Mouse (Mus musculus) T-helper 1 cell (primary cell): ENCODE data around the gene Vmn2r41.
"Not testable (repeated sequence)": the region's sequence is repeated elsewhere in the genome, so short reads cannot be mapped to it uniquely, and the experiment has no call there.

Experiments
- in situ Hi-C: fragments of 300-600 bp; cut with MboI, MseI; formaldehyde crosslinking; loops from one replicate; pipeline ENCODE4 v1.15.1; 2025; ENCODE audit warnings: high pct_unique_total_duplicates

Vmn2r41 gene

DNA sequence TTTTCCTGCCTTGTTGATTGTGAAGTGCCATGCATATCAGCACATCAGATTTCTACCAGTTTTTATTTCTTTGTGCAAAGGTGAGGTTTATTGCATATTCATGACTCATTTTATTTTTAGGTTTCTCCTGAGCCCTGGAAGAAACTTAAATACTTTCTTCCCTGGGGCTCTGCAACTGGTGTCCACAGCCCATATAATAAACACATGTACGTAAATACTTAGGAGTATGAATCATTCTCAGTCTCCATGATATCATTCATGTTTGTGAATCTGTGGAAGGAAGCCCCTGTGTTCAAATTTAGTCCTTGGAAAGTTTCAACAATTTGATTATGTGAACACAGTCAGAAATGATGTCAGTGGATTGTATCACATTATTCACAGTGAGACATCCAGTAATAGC lies at the start of gene Vmn2r41:
Gene Vmn2r41, minus strand, starts transcription at position 101 of the 400 bp plus-strand sequence.
- in situ Hi-C loops, result loop anchor here (10.0 kb wide), 1 partner anchor 773 kb away; the partner anchor contains the start of gene Vmn2r40

DNA sequence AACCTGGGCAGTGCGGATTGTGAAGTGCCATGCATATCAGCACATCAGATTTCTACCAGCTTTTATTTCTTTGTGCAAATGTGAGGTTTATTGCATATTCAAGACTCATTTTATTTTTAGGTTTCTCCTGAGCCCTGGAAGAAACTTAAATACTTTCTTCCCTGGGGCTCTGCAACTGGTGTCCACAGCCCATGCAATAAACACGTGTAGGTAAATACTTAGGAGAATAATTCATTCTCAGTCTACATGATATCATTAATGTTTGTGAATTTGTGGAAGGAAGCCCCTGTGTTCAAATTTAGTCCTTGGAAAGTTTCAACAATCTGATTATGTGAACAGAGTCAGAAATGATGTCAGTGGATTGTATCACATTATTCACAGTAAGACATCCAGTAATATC lies 38.8 kb upstream of the Vmn2r41 start, which contains the start of gene Vmn2r42:
Gene Vmn2r42, minus strand, starts transcription at position 101 of the 400 bp plus-strand sequence.
- in situ Hi-C loops, result not testable (repeated sequence)

DNA sequence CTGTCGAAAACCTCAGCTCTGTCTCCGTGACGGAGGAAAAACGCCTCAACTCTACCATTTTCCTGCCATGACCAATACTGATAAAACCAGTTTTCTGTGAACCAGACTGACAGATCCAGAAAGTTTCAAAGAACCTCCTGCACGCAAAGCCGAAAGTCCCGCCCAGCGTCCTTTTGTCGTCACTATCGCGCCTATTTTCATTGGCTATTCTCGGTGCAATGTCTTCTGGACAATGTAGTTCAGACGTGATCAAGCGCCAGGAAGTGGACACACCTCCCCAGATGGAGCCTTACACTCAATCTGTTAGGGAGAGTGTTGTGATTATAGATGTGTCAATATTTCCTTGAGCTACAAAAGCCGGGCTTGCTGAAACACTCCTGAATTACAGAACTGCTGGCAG lies 68.6 kb downstream of the Vmn2r41 start:
- in situ Hi-C loops, result loop anchor here (5.0 to 25.0 kb wide), 2 partner anchors 194 to 769 kb away; no protein-coding TSS in a partner anchor
